Mouse (Mus musculus): Measurements from ENCODE around the gene Fgf2.

DNA sequence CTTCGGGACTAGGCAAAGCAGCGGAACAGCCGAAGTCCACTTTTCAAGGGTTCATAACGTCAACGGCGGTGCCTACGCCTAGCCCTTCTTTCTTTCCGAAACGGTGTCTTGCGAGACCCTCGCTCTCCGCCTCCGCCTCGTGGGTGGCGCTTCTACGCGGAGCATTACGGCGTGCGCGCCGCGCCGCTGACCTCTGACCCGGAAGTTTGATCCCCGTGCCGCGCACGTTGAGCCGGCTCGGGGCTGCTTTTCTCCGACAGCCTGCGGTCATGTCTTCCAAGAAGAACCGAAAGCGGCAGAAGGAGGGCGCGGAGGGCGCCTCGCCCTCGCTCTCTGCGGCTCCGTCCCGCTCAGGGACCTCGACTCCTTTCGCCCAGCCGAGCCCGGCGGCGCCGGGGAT is 71.9 kb downstream of the Fgf2 start, which contains the start of gene Nudt6:
- TF ChIP-seq CTCF (IDR thresholded peaks at IDR 0.05; ENCODE audit: low read depth) (no peak), EP300 (IDR thresholded peaks at IDR 0.05; ENCODE audit: low read depth) (peak; percentile 42; the same call in 1 of the 2 replicates)

Data from heart, postnatal 0 days (tissue).